Mouse (Mus musculus) midbrain, postnatal 0 days (tissue): ENCODE results near the gene Vps41. TPM values are rescaled to one million over a fixed set of nuclear protein-coding genes. Genes with fewer than 3 reads are reported as not detected.

Source experiments
- ATAC-seq: fragments of 200-750 bp; cut with Nextera tagmentation; 2 replicates; pipeline ENCODE4 v1.8.0; 2017; ENCODE audit warnings: moderate number of reproducible peaks, mild to moderate bottlenecking, moderate TSS enrichment, moderate library complexity; ENCODE audit not compliant: low FRiP score
- DNase-seq: peaks from one replicate; pipeline ENCODE4 v3.0.0-alpha.2; 2015; ENCODE audit warnings: low spot score
- H3K27ac ChIP-seq: fragments of 300-500 bp; sonication (generic); 2 replicates; pipeline ENCODE4 v1.5.1; 2014; ENCODE audit warnings: low read depth, mild to moderate bottlenecking, low read length, mixed read lengths
- H3K27me3 ChIP-seq: fragments of 300-500 bp; sonication (generic); 2 replicates; pipeline ENCODE4 v1.6.1; 2014; ENCODE audit warnings: low read length, control low read depth, mixed read lengths; ENCODE audit not compliant: insufficient read depth
- H3K36me3 ChIP-seq: fragments of 300-500 bp; sonication (generic); 2 replicates; pipeline ENCODE4 v1.6.1; 2014; ENCODE audit warnings: low read length, control low read depth, mixed read lengths; ENCODE audit not compliant: insufficient read depth
- H3K4me1 ChIP-seq: fragments of 300-500 bp; sonication (generic); 2 replicates; pipeline ENCODE4 v1.6.1; 2014; ENCODE audit warnings: mild to moderate bottlenecking, control low read depth, antibody characterized with exemption, low read length, mixed read lengths; ENCODE audit not compliant: insufficient read depth
- H3K4me2 ChIP-seq: fragments of 300-500 bp; sonication (generic); 2 replicates; pipeline ENCODE4 v1.6.1; 2014; ENCODE audit warnings: low read depth, mild to moderate bottlenecking, low read length, mixed read lengths; ENCODE audit not compliant: poor library complexity, severe bottlenecking
- H3K4me3 ChIP-seq: fragments of 300-500 bp; sonication (generic); 2 replicates; pipeline ENCODE4 v1.5.1; 2014; ENCODE audit warnings: low read depth, mild to moderate bottlenecking, low read length, moderate library complexity
- H3K9ac ChIP-seq: fragments of 300-500 bp; sonication (generic); replicated peaks from 2 replicates; pipeline ENCODE4 v1.6.1; 2014; ENCODE audit warnings: mild to moderate bottlenecking, low read length, moderate library complexity, mixed read lengths; ENCODE audit not compliant: poor library complexity, severe bottlenecking
- H3K9me3 ChIP-seq: fragments of 300-500 bp; sonication (generic); 2 replicates; pipeline ENCODE4 v1.6.1; 2016; ENCODE audit warnings: low read length, control low read depth
- CTCF ChIP-seq: IDR thresholded peaks from 2 replicates; pipeline ENCODE4 v1.5.1; 2016; ENCODE audit warnings: antibody characterized with exemption, mild to moderate bottlenecking
- WGBS: fragments of 180-500 bp; shearing (Covaris S2); extraction: QIAGEN DNeasy Blood & Tissue Kit; methylation state at CpG from one replicate; pipeline ENCODE4 v1.1.7; 2014; 5-methylcytosine and 5-hydroxymethylcytosine counted together
- polyA plus RNA-seq: library from polyadenylated mRNA; unstranded; fragments of >200 nt; fragmentation: Nextera tagmentation; extraction: Ambion mirVana; gene quantifications from 2 replicates; pipeline ENCODE4 v1.2.1, GENCODE M21; 2015
- total RNA-seq: library from RNA; depleted of rRNA; stranded (reverse); fragments of >200 nt; gene quantifications from 2 replicates; pipeline ENCODE4 v1.2.3, GENCODE M21; 2014; rRNA removed

The Vps41 gene
- total and polyA plus RNA-seq, 2 experiments from 2014 or later = 98.4 to 102 TPM

DNA sequence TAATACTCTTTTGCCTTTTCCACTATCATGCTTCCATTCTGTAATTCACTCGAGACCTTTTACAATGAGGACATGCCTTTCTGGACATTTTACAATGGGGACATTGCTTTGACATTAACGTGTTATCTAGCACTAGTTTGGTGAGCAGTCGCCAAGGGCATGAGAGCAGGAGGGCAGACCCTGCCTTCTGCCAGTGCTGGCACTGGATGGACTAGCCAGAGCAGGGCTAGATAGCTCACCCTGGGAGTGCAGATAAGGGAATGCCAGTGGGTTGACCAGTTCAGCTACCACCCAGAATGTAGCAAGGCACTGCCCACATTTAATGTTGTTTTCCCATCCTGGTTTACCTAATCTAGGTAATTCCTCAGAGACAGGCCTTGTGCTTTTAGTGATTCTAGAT lies 179.7 kb downstream of the Vps41 start:
- DNase-seq = no peak
- Histone ChIP-seq H3K36me3 (no peaks in the 10 kb centered on the region), H3K4me2 (no peak overlapping the region), H3K27ac (no peak overlapping the region), H3K4me3 (no peak overlapping the region), H3K9me3 (no peaks in the 10 kb centered on the region), H3K4me1 (no peaks in the 10 kb centered on the region), H3K27me3 (no peaks in the 10 kb centered on the region), H3K9ac (no peak overlapping the region)
- no peak for ATAC-seq
- no peak for TF ChIP-seq CTCF
- WGBS = 85% methylated on average over 3 of the region's 3 CpGs

DNA sequence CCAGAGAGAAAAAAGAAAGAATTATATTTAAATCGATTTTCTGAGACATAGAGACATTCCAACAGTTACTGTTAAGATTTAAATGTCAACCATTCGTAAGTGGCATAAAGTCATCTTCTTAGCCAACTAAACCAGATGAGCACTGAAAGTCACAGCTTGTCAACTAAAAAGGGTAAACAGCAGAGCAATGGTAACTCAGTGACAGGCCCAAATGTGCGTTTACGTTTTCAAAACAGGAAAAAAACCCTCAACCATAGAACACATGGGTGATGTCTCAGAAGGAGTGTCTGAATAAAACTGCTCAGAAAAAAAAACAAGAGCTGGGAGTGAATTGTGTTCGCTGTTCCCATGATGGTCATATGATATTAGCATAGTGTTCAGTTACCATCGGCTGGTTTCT lies 186.5 kb downstream of the Vps41 start:
- Histone ChIP-seq H3K27me3 (no peaks in the 10 kb centered on the region), H3K9ac (no peak overlapping the region), H3K4me1 (no peaks in the 10 kb centered on the region), H3K27ac (no peak overlapping the region), H3K4me2 (no peak overlapping the region), H3K4me3 (no peak overlapping the region), H3K36me3 (no peaks in the 10 kb centered on the region), H3K9me3 (no peaks in the 10 kb centered on the region)
- no peak for DNase-seq
- WGBS = 88% methylated on average over 6 of the region's 6 CpGs
- no peak for TF ChIP-seq CTCF
- no peak for ATAC-seq

DNA sequence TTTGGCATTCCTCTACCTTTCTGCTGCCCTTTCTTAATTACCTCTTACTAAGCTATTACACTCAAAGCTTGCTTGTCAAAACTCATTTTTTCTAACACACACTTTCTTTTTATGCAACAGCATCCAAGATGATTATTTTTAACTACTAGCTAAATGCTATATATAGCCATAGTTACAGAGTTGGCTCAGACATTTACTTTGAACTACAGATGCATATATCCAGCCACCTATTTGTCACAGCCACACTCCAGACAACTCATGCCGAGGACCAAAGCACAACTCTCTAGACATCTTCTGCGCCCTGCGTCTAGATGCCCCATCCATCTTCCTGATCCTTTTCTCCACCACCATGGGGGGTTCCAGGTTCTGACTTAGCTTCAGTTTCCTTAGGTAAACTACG lies 197.7 kb downstream of the Vps41 start:
- ATAC-seq = no peak
- no peak for TF ChIP-seq CTCF

More for the DNA sequence above, 197.7 kb downstream of the Vps41 start:
- 94% methylated on average over 4 of the region's 4 CpGs for WGBS
- no peak overlapping the region for H3K4me2 ChIP-seq
- H3K9me3 ChIP-seq = no peaks in the 10 kb centered on the region
- no peak for DNase-seq
- no peaks in the 10 kb centered on the region for H3K27me3 ChIP-seq
- no peaks in the 10 kb centered on the region for H3K36me3 ChIP-seq
- no peak overlapping the region for H3K4me3 ChIP-seq
- no peak overlapping the region for H3K27ac ChIP-seq
- H3K9ac ChIP-seq = no peak overlapping the region
- H3K4me1 ChIP-seq = no peaks in the 10 kb centered on the region

Other genes with a start within 250 kb of the Vps41 start
- 110 TPM in 2 replicates for gene Amph, start 230.9 kb downstream of the Vps41 start, total RNA-seq
- 63.8 and 65.2 TPM in 2 replicates for gene Amph, start 230.9 kb downstream of the Vps41 start, polyA plus RNA-seq